Mouse (Mus musculus): ENCODE data around the gene Slc43a2.

GRCm38 (mm10) chr11:75575560-75576123, 44.1 kb downstream of the Slc43a2 start:
- TF ChIP-seq CTCF (IDR thresholded peaks at IDR 0.05; ENCODE audit: insufficient read depth, low read depth, low read length): no peak
- TF ChIP-seq POLR2A (IDR thresholded peaks at IDR 0.05; ENCODE audit: insufficient read depth, low read depth, low read length): no peak

All from olfactory bulb, adult 2 months (tissue).